Mouse (Mus musculus): ENCODE data around the gene Gm20388. TPM values are rescaled to one million over a fixed set of nuclear protein-coding genes. Genes with fewer than 3 reads are reported as not detected.

The Gm20388 gene
- total RNA-seq, 2 experiments from 2014 or later: 10.7 TPM; not detected in 1

DNA sequence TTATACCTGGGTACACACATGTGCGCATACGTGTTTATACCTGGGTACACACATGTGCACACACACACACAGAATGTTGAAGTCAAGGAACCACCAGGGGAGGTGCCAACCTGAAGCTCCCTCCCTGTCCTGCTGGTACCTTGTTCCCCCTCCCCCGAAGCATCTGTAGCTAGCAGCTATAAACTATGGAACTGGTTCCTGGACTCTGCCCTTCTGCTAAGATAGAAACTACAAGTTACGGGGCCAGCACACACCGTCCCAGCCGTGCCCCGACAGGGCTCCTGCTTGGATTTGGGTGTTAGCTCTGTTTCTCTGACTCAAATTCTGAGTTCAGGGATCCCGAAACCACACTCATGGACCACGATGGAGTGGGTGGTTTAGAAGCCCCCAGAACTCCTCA, 2269.5 kb downstream of the Gm20388 start:
- no peak for DNase-seq (ENCODE audit: low spot score in 2 of 2)

DNA sequence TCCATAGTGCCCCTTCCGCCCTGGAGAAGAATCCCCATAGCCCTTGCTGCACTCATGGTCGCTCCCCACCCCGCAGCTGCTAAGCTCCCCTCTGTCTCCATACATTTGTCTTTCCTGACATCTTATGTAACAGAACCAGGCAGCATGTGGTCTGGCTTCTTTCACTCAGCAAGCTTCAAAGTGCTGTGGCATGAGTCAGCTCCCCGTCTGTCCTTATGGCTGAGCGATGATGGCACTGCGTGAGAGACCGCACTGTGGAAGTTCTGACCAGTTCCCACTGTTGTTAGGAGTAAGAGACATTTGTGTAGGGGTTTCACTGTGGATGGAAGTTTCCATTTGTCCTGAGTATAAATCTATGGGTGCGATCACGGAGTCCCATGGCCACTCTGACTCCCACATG, 2270.8 kb downstream of the Gm20388 start:
- peak in 1 of 2 experiments; percentile 62 for DNase-seq (ENCODE audit: low spot score in 2 of 2)

DNA sequence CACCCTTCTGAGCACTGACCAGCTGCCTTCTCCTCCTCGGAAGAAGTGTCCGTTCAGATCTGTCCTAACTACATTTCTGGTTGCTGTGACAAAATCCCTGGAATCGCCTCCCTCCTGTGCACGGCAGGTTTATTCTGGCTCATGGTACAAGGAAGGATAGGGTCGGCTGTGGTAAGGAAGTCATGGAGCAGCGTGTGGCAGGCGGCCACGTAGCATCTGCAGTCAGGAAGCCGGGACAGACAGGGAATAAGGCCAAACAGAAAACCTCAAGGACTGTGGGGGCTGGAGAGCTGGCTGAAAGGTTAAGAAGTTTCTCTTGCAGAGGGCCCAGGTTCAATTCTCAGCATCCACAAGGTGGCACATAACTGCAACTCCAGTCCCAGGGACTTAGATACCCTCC, 2271.3 kb downstream of the Gm20388 start:
- no peak for DNase-seq (ENCODE audit: low spot score in 2 of 2)

GRCm38 (mm10) chr8:122186363-122186974, 2275.8 kb downstream of the Gm20388 start:
- DNase-seq (ENCODE audit: low spot score in 2 of 2): no peak

- DNase-seq (ENCODE audit: low spot score in 2 of 2): no peak
Measured at GRCm38 (mm10) chr8:122187271-122187670, 2276.6 kb downstream of the Gm20388 start.

DNA sequence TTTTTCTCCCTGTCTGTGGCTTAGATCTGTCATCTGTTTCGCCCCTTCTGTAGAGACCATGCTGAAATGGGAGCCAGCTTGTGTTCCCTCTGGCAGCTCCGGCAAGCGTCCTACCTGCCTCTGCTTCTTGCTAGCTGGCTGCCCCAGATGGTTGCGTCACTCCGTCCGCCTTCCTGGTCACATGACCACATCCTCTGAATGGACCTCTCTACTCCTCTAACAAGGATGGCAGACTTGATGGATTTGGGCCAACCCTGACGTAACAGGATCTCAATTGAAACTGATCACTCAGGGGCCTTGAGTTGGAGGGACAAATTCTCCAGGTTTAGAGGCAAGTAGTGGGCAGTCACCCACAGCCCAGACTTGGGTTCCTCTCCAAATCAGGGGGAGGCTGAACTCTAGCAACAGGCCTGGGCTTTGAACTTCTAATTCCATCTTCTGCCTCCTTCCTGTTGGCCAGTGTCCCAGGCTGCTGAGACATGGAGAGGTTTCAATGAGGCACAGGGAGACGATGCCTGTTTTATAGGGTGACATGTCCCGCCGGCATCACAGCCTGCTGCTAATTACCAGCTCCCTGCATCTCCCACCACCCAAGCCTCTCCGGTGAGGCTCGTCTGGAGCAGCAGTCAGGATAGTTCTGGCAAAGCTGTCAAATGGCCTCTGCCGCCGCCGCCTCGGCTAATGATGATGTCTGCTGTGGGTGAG, 2279.9 kb downstream of the Gm20388 start:
- peak; percentile 27 to 45 for DNase-seq (ENCODE audit: low spot score in 2 of 2)

DNA sequence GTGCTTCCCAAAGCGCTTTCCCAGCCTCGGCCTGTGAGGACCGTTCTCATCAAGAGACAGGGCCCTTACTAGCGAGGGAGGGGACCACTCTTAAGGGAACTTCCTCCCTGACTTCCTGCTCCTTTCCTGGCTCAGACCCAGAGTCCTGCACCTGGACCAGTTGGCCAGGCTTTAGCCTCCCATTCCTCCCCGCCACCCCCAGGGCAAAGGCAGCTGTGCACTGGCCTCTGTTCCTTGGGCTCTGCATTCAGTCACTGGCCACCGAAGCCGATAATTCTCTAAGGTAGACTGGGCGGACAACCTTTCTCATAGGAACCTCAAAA, 2280.4 kb downstream of the Gm20388 start:
- no peak for DNase-seq (ENCODE audit: low spot score in 2 of 2)

DNA sequence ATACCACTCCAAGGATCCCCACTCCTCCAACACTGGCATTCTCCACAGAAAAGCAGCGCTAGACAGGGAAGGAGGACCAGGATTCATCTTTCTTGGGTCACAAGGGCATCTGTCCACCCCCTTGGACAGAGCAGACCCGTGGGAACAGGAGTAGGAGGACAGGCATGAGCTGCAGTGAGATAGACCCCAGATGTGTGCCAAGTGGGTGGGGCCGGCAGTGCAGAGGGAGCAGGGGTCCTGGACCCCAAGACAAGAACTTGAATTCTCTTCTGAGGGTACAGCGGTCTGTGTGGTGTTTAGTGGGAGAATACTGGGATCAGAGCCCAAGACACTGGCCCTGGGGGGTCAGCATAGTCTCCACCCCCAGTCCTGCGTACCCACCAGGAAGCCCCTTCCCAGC, 2282.1 kb downstream of the Gm20388 start:
- DNase-seq (ENCODE audit: low spot score in 2 of 2): no peak

DNA sequence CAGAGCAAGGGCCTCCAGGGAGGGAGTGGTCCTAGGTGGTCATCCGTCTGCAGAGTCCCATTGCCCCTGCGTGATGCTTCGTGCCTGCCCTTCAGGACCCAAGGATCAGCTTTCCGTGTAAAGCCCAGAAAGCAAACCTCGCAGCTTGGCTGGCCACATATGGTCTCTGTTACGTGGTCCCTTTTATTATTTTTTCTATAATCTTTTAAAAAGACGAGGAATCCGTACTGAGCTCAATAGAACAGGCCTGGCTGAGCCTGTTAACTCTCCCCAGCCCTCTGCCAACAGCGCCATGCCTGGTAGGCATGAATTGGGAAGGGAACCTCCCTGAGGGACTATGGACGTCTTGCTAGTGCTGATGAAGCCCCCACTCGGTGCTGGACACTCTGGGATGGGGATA, 2282.9 kb downstream of the Gm20388 start:
- DNase-seq (ENCODE audit: low spot score in 2 of 2): no peak

DNA sequence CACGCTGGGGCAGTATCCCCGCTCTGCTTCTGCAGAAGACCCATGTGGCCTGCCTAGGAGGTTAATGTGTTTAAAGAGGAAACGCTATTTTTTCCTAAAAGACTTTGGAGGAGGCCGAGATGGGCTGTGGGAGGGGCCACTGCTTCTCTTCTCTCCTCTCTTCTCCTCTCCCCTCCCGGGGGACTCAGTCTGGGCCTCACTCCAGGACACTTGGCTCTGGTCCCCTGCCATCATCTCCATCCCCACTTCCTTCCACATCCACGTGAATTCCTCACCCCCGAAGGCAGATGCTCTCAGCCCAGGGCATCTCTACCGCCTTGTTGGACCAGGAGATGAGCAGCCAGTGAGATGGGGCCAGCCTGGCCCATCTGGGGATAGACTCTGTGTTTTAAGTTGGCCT, 2283.8 kb downstream of the Gm20388 start:
- DNase-seq (ENCODE audit: low spot score in 2 of 2): no peak

DNA sequence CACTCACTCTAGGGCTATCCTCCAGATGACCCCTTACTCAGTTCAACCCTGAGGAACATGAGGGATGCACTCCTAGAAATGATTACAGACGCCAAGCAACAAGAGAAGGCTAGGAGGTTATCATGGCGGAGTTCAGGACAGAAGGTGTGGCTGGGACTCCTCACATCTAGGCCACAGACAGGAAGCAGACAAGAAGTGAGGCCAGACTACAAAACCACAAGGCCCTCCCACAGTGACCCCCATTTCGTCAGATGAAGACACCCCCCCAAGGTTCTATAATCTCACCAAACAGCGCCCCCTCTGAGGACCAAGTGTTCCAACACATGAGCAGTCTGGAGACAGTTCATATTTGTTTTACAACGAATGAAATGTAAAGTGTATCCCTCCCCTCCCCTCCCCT, 2286.7 kb downstream of the Gm20388 start:
- DNase-seq (ENCODE audit: low spot score in 2 of 2): no peak

- no peak for DNase-seq (ENCODE audit: low spot score in 2 of 2)
Measured at GRCm38 (mm10) chr8:122198378-122199025, 2287.9 kb downstream of the Gm20388 start.

DNA sequence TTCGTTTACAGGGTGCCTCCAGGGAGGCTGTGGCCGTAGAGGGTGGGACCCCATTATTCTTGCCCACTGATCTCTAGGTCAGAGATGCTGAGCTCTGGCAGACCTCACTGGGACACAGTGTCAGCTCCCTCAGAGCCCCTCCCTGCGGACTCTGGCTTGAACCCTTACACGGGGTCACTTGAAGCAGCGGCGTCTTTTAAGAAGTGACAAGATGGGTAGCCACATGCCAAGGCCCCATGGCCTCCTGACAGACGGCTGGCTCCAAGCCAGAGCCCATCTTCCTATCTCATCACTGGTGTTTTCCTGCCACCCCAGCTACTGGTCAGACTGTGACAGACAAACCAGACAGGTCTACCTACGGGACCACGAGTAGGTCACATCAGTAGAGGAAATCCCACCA, 2288.6 kb downstream of the Gm20388 start:
- no peak for DNase-seq (ENCODE audit: low spot score in 2 of 2)

DNA sequence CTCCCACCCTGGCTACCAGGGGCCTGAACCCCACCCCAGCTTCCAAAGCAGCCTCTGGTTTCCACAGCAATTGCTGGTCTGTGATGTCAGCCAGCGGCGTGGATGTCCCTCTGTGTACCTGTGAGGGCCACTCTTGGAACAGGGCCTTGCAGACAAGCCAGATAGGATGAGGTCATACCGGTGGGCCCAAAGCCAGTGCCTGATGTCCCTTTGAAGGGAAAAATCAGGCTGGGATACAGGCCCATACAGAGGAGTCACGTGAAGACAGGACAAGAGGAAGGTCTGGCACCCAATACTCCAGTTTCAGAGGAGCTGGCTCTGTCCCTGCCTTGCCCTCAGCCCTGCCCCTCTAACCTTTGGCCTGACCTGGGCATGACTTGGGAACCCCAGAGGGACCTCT, 2289.2 kb downstream of the Gm20388 start:
- DNase-seq (ENCODE audit: low spot score in 2 of 2): no peak

GRCm38 (mm10) chr8:122211591-122211990, 2300.9 kb downstream of the Gm20388 start:
- DNase-seq (ENCODE audit: low spot score in 2 of 2): no peak

DNA sequence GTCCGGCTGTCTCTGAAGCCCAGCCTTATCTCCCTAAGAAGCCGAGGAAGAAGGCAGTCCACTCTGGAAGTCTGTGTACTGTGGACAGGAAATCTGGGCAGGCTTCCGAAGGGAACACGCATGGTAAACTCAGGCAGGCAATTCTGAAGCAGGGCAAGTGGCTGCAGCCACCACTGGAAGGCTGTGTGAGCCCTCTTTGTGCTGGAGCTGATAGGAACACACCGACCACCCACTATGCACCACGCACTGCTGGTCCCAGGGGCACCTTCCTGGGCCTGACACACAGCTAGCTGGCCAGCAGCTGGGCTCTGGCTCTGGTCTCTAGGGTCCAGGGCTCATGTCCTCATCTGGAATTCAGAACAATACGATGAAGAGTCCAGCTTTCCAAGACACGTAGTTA, 2305.0 kb downstream of the Gm20388 start:
- no peak for DNase-seq (ENCODE audit: low spot score in 2 of 2)

- DNase-seq (ENCODE audit: low spot score in 2 of 2): no peak
Measured at GRCm38 (mm10) chr8:122216433-122216832, 2305.8 kb downstream of the Gm20388 start.

DNA sequence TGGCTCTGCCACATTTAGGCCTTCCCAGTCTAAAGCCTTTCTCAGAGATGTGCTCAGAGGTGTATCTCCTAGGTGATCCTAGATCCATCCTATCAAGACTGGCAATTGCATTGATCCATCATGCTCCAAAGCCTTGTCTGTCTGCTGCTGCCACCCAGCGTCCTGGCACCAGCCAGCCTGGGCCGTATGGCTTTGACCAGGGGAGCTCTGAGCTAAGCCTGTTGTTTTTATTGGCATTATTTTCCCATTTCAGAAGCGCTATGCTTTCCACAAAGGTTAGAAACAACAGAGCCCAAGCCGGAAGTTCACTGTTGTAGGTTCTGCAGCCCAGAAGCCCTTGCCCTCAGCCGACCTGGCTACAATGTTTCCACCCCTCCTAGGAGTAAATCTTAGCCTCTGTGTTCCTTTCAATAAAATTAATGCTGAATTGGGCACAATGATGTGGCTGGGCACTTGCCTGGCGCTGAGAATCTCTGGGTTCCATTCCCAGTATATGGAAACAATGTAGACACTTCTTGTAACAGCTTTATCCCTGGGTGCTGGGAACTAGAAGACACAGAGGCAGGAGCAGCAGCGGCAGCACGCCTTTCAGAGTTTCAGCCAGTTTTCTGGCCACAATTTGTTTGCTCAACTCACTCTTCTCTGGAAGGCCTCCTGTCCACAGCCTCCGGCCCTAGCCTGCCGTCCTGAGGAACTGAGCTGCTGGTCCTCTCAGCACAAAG, 2307.0 kb downstream of the Gm20388 start:
- DNase-seq (ENCODE audit: low spot score in 2 of 2): no peak

GRCm38 (mm10) chr8:122223976-122224649, 2313.5 kb downstream of the Gm20388 start:
- DNase-seq (ENCODE audit: low spot score in 2 of 2): peak in 1 of 2 experiments; percentile 26

DNA sequence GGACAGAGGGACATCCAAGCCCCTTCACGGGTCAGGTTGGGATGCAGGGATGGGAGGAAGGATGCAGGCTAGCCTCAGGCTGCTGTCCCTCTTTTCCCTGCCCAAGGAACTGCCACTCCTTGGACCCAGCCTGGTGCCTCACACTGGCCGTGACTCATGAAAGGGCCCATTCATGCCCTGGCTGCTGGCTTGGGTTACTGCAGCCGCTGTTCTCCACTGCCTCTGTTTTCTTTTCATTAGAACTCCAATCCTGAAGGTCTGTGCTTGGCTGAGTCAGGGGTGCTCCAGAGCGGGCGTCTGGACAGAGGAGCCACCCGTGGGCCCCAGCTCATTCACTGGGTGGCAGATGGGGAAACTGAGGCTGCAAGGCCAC, 2314.0 kb downstream of the Gm20388 start:
- peak; percentile 28 to 53 for DNase-seq (ENCODE audit: low spot score in 2 of 2)

DNA sequence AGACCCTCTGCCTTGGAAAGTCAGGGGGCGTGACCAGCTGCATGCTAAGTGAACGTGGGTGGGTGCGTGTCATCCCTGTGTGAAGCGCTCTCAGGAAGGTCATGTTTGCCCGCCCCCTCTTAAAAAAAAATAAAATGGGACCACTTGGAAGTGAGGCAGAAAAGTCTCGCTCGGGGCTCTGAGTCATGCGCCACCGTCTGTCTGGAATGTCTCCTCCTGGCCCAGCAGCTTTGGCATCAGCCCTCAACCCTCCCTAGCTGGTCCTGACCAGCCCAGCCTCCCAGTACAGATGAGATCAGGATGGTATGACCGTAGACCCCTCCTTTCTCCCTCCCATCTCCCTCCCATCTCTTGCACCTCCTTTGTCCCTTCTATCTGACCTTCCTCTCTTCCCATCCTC, 2314.8 kb downstream of the Gm20388 start:
- no peak for DNase-seq (ENCODE audit: low spot score in 2 of 2)

DNA sequence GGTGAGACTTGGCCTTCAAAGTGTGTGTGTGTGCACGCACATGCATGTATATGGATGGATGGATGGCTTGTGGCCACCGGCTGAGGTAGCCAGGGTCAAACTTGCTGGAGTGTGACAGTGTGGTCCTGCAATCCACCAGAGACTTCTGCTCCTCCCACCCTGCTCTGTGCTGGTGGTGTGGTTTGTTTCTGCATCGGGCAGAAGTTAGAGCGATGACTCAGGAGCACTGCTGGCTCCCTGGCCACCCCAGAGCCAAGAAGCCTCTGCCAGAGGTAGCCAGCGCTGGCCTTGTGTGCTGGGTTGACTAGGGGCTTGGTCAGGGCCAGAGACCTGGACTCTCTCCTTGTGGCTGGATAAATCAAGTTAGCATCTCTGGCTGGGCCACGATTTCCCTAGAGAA, 2316.7 kb downstream of the Gm20388 start:
- DNase-seq (ENCODE audit: low spot score in 2 of 2): no peak

Measured in layer of hippocampus, adult 18-20 months (tissue).